Mouse (Mus musculus): Measurements from ENCODE around the gene Ncf4. TPM values are rescaled to one million over a fixed set of nuclear protein-coding genes. Genes with fewer than 3 reads are reported as not detected.

Gene Ncf4
- polyA plus RNA-seq, 1 experiment from 2014 or later = 5.9 TPM

DNA sequence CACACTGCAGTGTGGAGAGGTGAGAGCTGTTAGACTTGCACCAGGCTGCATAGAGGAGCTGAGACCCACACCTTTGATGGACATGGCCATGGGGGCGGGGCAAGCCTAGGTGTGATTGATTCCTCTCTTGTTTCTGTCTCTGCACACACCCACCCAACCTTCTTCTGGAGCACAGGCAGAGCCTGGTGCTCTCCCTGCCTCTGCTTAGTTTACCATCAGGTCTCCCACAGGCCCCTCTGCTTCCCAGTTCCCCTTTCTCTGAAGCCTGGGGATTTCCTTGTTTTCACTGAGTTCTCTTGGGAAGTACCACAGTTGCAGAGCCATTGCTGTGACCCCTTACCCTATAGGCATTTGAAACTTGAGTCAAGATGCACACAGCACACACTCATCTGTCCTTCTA, 54.0 kb downstream of the Ncf4 start:
- H3K36me3 ChIP-seq = no peaks in the 10 kb centered on the region
- H3K4me1 ChIP-seq = no peaks in the 10 kb centered on the region
- H3K4me3 ChIP-seq = no peak overlapping the region
- no peak overlapping the region for H3K27ac ChIP-seq
- H3K27me3 ChIP-seq = no peaks in the 10 kb centered on the region
- WGBS = 72% methylated on average over 1 of the region's 1 CpGs
- no peak overlapping the region for H3K9ac ChIP-seq
- H3K9me3 ChIP-seq = no peaks in the 10 kb centered on the region
- no peak for ATAC-seq (ENCODE audit: borderline replicate concordance, extremely low read depth, low FRiP score, low TSS enrichment)
- H3K4me2 ChIP-seq = no peak overlapping the region

DNA sequence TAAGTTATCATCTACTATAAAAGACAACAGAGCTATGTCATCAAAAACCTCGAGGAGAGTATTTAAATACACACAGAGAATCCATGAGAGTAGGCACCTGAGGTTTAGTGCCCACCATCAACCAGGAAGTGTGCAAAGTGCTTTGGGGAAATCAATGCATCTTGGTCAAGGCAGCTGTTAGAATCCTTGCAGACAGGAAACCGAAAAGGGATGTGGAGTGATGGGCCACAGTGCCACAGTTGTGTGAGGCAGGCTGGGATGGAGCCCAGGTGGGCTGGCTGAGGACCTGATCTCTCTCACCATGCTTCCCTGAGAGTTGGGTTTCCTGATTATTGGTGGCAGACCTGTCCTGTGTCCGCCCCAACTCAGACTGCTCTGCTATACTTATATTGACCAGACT, 55.0 kb downstream of the Ncf4 start:
- H3K27ac ChIP-seq = no peak overlapping the region
- ATAC-seq (ENCODE audit: borderline replicate concordance, extremely low read depth, low FRiP score, low TSS enrichment) = no peak
- no peak overlapping the region for H3K4me3 ChIP-seq
- no peak overlapping the region for H3K4me2 ChIP-seq
- H3K27me3 ChIP-seq = no peaks in the 10 kb centered on the region
- no peak overlapping the region for H3K9ac ChIP-seq
- no peaks in the 10 kb centered on the region for H3K36me3 ChIP-seq
- H3K9me3 ChIP-seq = no peaks in the 10 kb centered on the region
- H3K4me1 ChIP-seq = no peaks in the 10 kb centered on the region
- WGBS = 64% methylated on average over 3 of the region's 3 CpGs

DNA sequence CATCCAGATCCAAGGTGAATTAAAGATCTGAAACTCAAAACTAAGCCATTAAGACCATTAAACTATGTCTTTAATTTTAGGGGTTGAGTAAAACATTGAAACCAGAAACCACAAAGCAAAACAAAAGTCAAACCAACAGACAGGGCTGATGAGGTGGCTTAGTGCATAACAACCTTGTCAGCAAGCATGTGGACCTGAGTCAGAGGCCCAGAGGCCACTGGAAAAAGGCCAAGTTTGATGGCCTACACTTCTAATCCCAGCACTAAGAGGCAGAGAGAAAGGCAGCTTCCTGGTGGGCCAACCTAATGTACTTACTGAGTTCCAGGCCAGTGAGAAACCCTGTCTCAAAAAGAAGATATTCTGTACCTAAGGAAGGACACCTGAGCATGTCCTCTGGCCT, 56.2 kb downstream of the Ncf4 start:
- Histone ChIP-seq H3K4me3 (no peak overlapping the region), H3K9ac (no peak overlapping the region), H3K27ac (no peak overlapping the region), H3K27me3 (no peaks in the 10 kb centered on the region), H3K9me3 (no peaks in the 10 kb centered on the region), H3K36me3 (no peaks in the 10 kb centered on the region), H3K4me2 (no peak overlapping the region), H3K4me1 (no peaks in the 10 kb centered on the region)
- ATAC-seq (ENCODE audit: borderline replicate concordance, extremely low read depth, low FRiP score, low TSS enrichment) = no peak

DNA sequence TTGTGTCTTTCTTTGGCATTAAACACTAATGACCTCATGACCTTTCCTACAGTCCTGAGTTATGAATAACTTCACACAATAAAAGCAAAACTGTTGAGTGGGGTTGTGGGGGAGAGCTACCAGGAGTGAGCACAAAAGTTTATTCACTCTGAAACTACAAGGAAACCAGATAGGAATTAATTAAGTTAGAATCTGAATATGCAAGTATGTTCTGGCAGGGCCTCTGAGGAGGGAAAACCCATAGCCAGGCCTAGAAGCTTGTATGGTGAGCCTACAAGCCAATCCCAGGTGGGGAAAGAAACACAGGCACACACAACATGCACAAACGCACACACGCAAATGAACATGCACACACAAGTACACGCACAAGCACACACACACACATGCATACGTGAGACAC, 58.1 kb downstream of the Ncf4 start:
- Histone ChIP-seq H3K36me3 (no peaks in the 10 kb centered on the region), H3K27ac (no peak overlapping the region), H3K9me3 (no peaks in the 10 kb centered on the region), H3K9ac (no peak overlapping the region), H3K27me3 (no peaks in the 10 kb centered on the region), H3K4me3 (no peak overlapping the region), H3K4me1 (no peaks in the 10 kb centered on the region), H3K4me2 (no peak overlapping the region)
- WGBS = 93% methylated on average over 4 of the region's 4 CpGs
- no peak for ATAC-seq (ENCODE audit: borderline replicate concordance, extremely low read depth, low FRiP score, low TSS enrichment)

DNA sequence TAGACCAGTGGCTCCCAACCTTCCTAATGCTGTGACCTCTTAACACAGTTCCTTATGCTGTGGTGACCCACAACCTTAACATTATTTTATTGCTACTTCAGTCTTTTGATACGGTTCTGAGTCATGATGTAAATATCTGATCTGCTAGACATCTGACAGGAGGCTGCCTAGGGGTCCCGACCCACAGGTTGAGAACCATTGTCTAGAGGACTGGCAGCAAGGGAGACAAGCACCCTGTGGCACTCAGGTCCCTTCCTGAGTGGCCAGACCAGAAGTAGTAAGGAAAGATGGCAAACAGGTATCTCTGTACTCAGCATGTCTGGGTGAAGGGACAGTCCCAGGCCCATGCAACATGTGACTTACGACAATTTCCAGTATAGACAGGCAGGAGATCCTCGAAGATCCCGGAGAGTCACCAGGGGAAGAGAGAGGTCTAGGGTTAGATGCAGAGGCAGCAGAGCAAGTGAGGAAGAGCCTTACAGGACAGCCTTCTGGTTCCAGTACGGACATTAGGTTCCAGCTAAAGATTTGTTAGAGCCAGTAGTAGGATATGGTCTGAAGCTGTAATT, 59.1 kb downstream of the Ncf4 start:
- H3K4me2 ChIP-seq = no peak overlapping the region
- no peaks in the 10 kb centered on the region for H3K27me3 ChIP-seq
- H3K4me1 ChIP-seq = no peaks in the 10 kb centered on the region
- H3K9ac ChIP-seq = no peak overlapping the region
- no peak for ATAC-seq (ENCODE audit: borderline replicate concordance, extremely low read depth, low FRiP score, low TSS enrichment)
- H3K9me3 ChIP-seq = no peaks in the 10 kb centered on the region
- 78% methylated on average over 6 of the region's 6 CpGs for WGBS
- no peaks in the 10 kb centered on the region for H3K36me3 ChIP-seq
- no peak overlapping the region for H3K4me3 ChIP-seq
- no peak overlapping the region for H3K27ac ChIP-seq

DNA sequence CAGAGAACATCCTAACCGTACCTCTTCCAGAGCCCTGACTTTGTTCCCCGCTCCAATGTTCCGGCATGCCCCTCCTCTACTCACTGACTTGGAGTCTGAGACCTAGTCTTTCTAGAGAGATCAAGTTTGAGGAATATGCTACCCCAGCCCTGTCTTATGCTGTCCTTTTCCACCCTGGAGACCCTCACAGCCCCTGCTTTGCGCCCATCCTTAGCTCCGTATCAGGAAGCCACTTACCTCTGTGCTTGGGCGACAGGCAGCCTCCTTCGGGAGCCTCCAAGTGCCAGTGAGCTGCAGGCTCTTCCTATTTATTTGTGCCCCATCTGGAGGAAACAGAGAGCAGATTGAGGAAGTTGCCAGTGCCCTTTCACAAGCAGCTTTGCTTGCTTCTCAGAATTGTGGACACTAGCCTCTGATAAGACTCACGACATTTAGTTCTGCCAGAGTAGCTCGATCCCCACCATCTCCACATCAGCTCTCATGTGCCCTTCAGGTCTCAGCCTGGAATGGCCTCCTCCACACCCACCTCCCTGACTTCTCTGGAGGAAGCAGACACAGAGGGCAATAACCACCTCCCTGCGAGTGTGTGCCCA, 60.8 kb downstream of the Ncf4 start, which contains the start of gene Csf2rb2:
TSS of gene Csf2rb2 (minus strand) at position 381 of the 593 bp plus-strand sequence.
- no peak within 1 kb of the TSS for H3K9ac ChIP-seq
- H3K4me2 ChIP-seq = no peak within 1 kb of the TSS
- H3K4me1 ChIP-seq = no peaks in the 10 kb centered on the region
- H3K9me3 ChIP-seq = no peaks in the 10 kb centered on the region
- ATAC-seq (ENCODE audit: borderline replicate concordance, extremely low read depth, low FRiP score, low TSS enrichment) = no peak
- no peaks in the 10 kb centered on the region for H3K36me3 ChIP-seq
- 70% methylated on average over 10 of the region's 10 CpGs for WGBS
- H3K27ac ChIP-seq = no peak within 1 kb of the TSS
- no peak within 1 kb of the TSS for H3K4me3 ChIP-seq
- no peaks in the 10 kb centered on the region for H3K27me3 ChIP-seq

DNA sequence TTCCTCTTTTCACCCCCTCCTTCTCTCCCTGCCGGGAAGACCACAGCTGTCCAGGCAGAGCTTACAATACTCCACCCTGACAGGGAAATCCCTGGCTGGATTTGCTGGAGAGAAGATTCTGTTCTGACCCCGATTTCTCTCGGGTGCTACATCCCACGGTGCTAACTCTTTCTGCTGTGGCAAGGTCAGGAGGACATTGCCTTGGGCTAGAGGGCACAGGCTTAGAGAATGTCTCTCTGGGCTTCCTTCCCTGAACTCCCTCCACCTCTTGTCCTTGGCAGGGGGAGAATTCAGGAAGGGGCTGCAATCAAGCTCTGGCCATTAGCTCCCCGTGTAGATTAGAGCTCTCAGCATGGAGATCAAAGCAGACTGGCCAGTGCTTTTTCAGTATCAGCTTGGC, 65.3 kb downstream of the Ncf4 start:
- H3K9me3 ChIP-seq = no peaks in the 10 kb centered on the region
- H3K36me3 ChIP-seq = no peaks in the 10 kb centered on the region
- no peak overlapping the region for H3K4me2 ChIP-seq
- H3K27me3 ChIP-seq = no peaks in the 10 kb centered on the region
- no peak overlapping the region for H3K27ac ChIP-seq
- 20% methylated on average over 5 of the region's 5 CpGs for WGBS
- H3K9ac ChIP-seq = no peak overlapping the region
- H3K4me3 ChIP-seq = no peak overlapping the region
- ATAC-seq (ENCODE audit: borderline replicate concordance, extremely low read depth, low FRiP score, low TSS enrichment) = no peak
- H3K4me1 ChIP-seq = no peaks in the 10 kb centered on the region

DNA sequence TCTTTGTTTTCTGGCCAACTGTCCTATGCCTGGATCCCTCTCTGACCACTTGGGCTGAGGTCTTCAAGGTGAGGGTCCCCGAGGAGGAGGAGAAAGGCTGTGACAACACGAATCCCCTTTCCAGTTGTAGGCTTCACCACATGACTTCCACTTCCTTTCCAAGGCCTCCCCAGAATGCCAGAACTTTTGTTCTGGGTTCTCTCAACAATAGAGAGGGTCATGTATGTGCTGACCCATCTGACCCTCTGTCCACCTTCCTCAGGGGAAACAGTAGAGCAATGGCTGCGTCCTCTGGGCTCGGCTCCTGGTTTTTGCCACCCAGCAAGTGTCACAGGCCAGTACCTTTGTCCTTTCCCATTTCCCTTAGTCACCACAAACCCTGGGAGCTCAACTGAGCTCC, 66.4 kb downstream of the Ncf4 start:
- WGBS = 64% methylated on average over 4 of the region's 4 CpGs
- Histone ChIP-seq H3K36me3 (no peaks in the 10 kb centered on the region), H3K4me3 (no peak overlapping the region), H3K27ac (no peak overlapping the region), H3K4me2 (no peak overlapping the region), H3K27me3 (no peaks in the 10 kb centered on the region), H3K9me3 (no peaks in the 10 kb centered on the region), H3K4me1 (no peaks in the 10 kb centered on the region), H3K9ac (no peak overlapping the region)
- ATAC-seq (ENCODE audit: borderline replicate concordance, extremely low read depth, low FRiP score, low TSS enrichment) = no peak

Small RNAs within 50 kb of the gene (microRNA-seq; reads per million reads assigned to microRNA genes)
- gene Mir7676-1 = not detected

Other genes with a start within 250 kb of the Ncf4 start
- gene Cacng2, start 124.8 kb upstream of the Ncf4 start, polyA plus RNA-seq (2015; fragmentation: Nextera tagmentation; extraction: Ambion mirVana) = not detected in 2 replicates
- gene Ift27, start 70.7 kb upstream of the Ncf4 start, polyA plus RNA-seq (2015; fragmentation: Nextera tagmentation; extraction: Ambion mirVana) = 88.0 and 89.8 TPM in 2 replicates
- gene Pvalb, start 38.4 kb upstream of the Ncf4 start, polyA plus RNA-seq (2015; fragmentation: Nextera tagmentation; extraction: Ambion mirVana) = 0.18 and 0.26 TPM in 2 replicates
- gene Csf2rb2, start 60.9 kb downstream of the Ncf4 start, polyA plus RNA-seq (2015; fragmentation: Nextera tagmentation; extraction: Ambion mirVana) = 0.22 and 0.47 TPM in 2 replicates
- 2.3 and 2.7 TPM in 2 replicates for gene Csf2rb, start 81.0 kb downstream of the Ncf4 start, polyA plus RNA-seq (2015; fragmentation: Nextera tagmentation; extraction: Ambion mirVana)
- gene Tex33, start 151.1 kb downstream of the Ncf4 start, polyA plus RNA-seq (2015; fragmentation: Nextera tagmentation; extraction: Ambion mirVana) = not detected in 2 replicates
- gene Tst, start 161.1 kb downstream of the Ncf4 start, polyA plus RNA-seq (2015; fragmentation: Nextera tagmentation; extraction: Ambion mirVana) = 81.1 and 88.7 TPM in 2 replicates
- 3.3 and 4.1 TPM in 2 replicates for gene Mpst, start 161.6 kb downstream of the Ncf4 start, polyA plus RNA-seq (2015; fragmentation: Nextera tagmentation; extraction: Ambion mirVana)
- gene Kctd17, start 183.8 kb downstream of the Ncf4 start, polyA plus RNA-seq (2015; fragmentation: Nextera tagmentation; extraction: Ambion mirVana) = 46.9 and 49.5 TPM in 2 replicates
- 0.06 and 0.20 TPM in 2 replicates for gene Tmprss6, start 223.8 kb downstream of the Ncf4 start, polyA plus RNA-seq (2015; fragmentation: Nextera tagmentation; extraction: Ambion mirVana)

Data from lung, embryonic 15.5 days (tissue).